Mouse (Mus musculus): ENCODE measurements around the gene Kank4.

- TF ChIP-seq POLR2A (IDR thresholded peaks at IDR 0.05; ENCODE audit: insufficient read depth, low read depth, low read length), result no peak
- no peak for TF ChIP-seq CTCF (IDR thresholded peaks at IDR 0.05; ENCODE audit: insufficient read depth, low read depth, low read length)
These were observed 21.6 kb upstream of the Kank4 start for GRCm38 (mm10) chr4:98838913-98839312.
